Mouse (Mus musculus): ENCODE data around the gene Prss48. TPM values are rescaled to one million over a fixed set of nuclear protein-coding genes. Genes with fewer than 3 reads are reported as not detected.

Prss48 gene
- total RNA-seq (2015): not detected in 2 replicates
- not detected in 2 replicates for total RNA-seq (2017)

- ATAC-seq (ENCODE audit: poor library complexity, severe bottlenecking): no peak
Observed at GRCm38 (mm10) chr3:86002423-86002822, at the start of gene Prss48. Gene Prss48 (minus strand): TSS chr3:86002491.

GRCm38 (mm10) chr3:86049041-86049440 lies 46.8 kb upstream of the Prss48 start:
- ATAC-seq (ENCODE audit: poor library complexity, severe bottlenecking): no peak

- no peak for ATAC-seq (ENCODE audit: poor library complexity, severe bottlenecking)
Observed at GRCm38 (mm10) chr3:86047686-86048408, 45.6 kb upstream of the Prss48 start.

- ATAC-seq (ENCODE audit: poor library complexity, severe bottlenecking): no peak
Observed at GRCm38 (mm10) chr3:86040286-86041201, 38.3 kb upstream of the Prss48 start.

- no peak for ATAC-seq (ENCODE audit: poor library complexity, severe bottlenecking)
Observed at GRCm38 (mm10) chr3:86038648-86039047, 36.4 kb upstream of the Prss48 start.

- ATAC-seq (ENCODE audit: poor library complexity, severe bottlenecking): no peak
Observed at GRCm38 (mm10) chr3:86037926-86038484, 35.7 kb upstream of the Prss48 start.

GRCm38 (mm10) chr3:86033455-86034090 lies 31.3 kb upstream of the Prss48 start:
- no peak for ATAC-seq (ENCODE audit: poor library complexity, severe bottlenecking)

- ATAC-seq (ENCODE audit: poor library complexity, severe bottlenecking): no peak
Observed at GRCm38 (mm10) chr3:86030566-86030965, 28.3 kb upstream of the Prss48 start.

- ATAC-seq (ENCODE audit: poor library complexity, severe bottlenecking): no peak
Observed at GRCm38 (mm10) chr3:86028658-86029375, 26.5 kb upstream of the Prss48 start.

GRCm38 (mm10) chr3:86025341-86026137 lies 23.2 kb upstream of the Prss48 start:
- ATAC-seq (ENCODE audit: poor library complexity, severe bottlenecking): no peak

GRCm38 (mm10) chr3:86024065-86024795 lies 21.9 kb upstream of the Prss48 start:
- no peak for ATAC-seq (ENCODE audit: poor library complexity, severe bottlenecking)

GRCm38 (mm10) chr3:86021651-86022050 lies 19.4 kb upstream of the Prss48 start:
- ATAC-seq (ENCODE audit: poor library complexity, severe bottlenecking): no peak

- no peak for ATAC-seq (ENCODE audit: poor library complexity, severe bottlenecking)
Observed at GRCm38 (mm10) chr3:86020921-86021650, 18.8 kb upstream of the Prss48 start.

- no peak for ATAC-seq (ENCODE audit: poor library complexity, severe bottlenecking)
Observed at GRCm38 (mm10) chr3:86017484-86017883, 15.2 kb upstream of the Prss48 start.

GRCm38 (mm10) chr3:86016965-86017364 lies 14.7 kb upstream of the Prss48 start:
- ATAC-seq (ENCODE audit: poor library complexity, severe bottlenecking): no peak

GRCm38 (mm10) chr3:86013837-86014236 lies 11.5 kb upstream of the Prss48 start:
- no peak for ATAC-seq (ENCODE audit: poor library complexity, severe bottlenecking)

- ATAC-seq (ENCODE audit: poor library complexity, severe bottlenecking): no peak
Observed at GRCm38 (mm10) chr3:86011833-86012232, 9.5 kb upstream of the Prss48 start.

GRCm38 (mm10) chr3:86011373-86011772 lies 9.1 kb upstream of the Prss48 start:
- ATAC-seq (ENCODE audit: poor library complexity, severe bottlenecking): no peak
